Mouse (Mus musculus) limb, embryonic 14.5 days (tissue): ENCODE data around the gene Nhsl1. TPM values are rescaled to one million over a fixed set of nuclear protein-coding genes. Genes with fewer than 3 reads are reported as not detected.

Experiments
- ATAC-seq: fragments of 200-750 bp; cut with Nextera tagmentation; 2 replicates; pipeline ENCODE4 v1.8.0; 2017; ENCODE audit warnings: low read depth, moderate number of reproducible peaks, moderate TSS enrichment; ENCODE audit not compliant: low FRiP score
- DNase-seq: peaks from one replicate; pipeline ENCODE4 v3.0.0-alpha.2; 2015; ENCODE audit warnings: low spot score
- H3K27ac ChIP-seq: fragments of 300-500 bp; sonication (generic); replicated peaks from 2 replicates; pipeline ENCODE4 v1.5.1; 2014; ENCODE audit warnings: low read depth, mild to moderate bottlenecking, low read length, moderate library complexity, mixed read lengths
- H3K27me3 ChIP-seq: fragments of 300-500 bp; sonication (generic); 2 replicates; pipeline ENCODE4 v1.6.1; 2014; ENCODE audit warnings: low read length, mixed read lengths; ENCODE audit not compliant: control insufficient read depth, insufficient read depth
- H3K36me3 ChIP-seq: fragments of 300-500 bp; sonication (generic); 2 replicates; pipeline ENCODE4 v1.6.1; 2014; ENCODE audit warnings: mild to moderate bottlenecking, low read length, moderate library complexity, mixed read lengths; ENCODE audit not compliant: control insufficient read depth, insufficient read depth
- H3K4me1 ChIP-seq: fragments of 300-500 bp; sonication (generic); 2 replicates; pipeline ENCODE4 v1.6.1; 2014; ENCODE audit warnings: antibody characterized with exemption, low read length, mixed read lengths; ENCODE audit not compliant: control insufficient read depth, insufficient read depth
- H3K4me2 ChIP-seq: fragments of 300-500 bp; sonication (generic); replicated peaks from 2 replicates; pipeline ENCODE4 v1.6.1; 2014; ENCODE audit warnings: low read depth, mild to moderate bottlenecking, low read length, moderate library complexity; ENCODE audit not compliant: severe bottlenecking
- H3K4me3 ChIP-seq: fragments of 300-500 bp; sonication (generic); replicated peaks from 2 replicates; pipeline ENCODE4 v1.5.1; 2014; ENCODE audit warnings: low read length
- H3K9ac ChIP-seq: fragments of 300-500 bp; sonication (generic); 2 replicates; pipeline ENCODE4 v1.6.1; 2014; ENCODE audit warnings: mild to moderate bottlenecking, low read depth, low read length, moderate library complexity; ENCODE audit not compliant: severe bottlenecking
- H3K9me3 ChIP-seq: fragments of 300-500 bp; sonication (generic); 2 replicates; pipeline ENCODE4 v1.6.1; 2016; ENCODE audit warnings: low read length; ENCODE audit not compliant: control insufficient read depth
- POLR2A ChIP-seq: fragments of 200-500 bp; IDR thresholded peaks from 2 replicates; pipeline ENCODE4 v1.8.0; 2012; ENCODE audit warnings: inconsistent platforms, mild to moderate bottlenecking, moderate library complexity, borderline replicate concordance; ENCODE audit not compliant: insufficient read depth, insufficient read length; ENCODE audit errors: extremely low read depth
- WGBS: fragments of 180-500 bp; shearing (Covaris S2); extraction: QIAGEN DNeasy Blood & Tissue Kit; methylation state at CpG from one replicate; pipeline ENCODE4 v1.1.7; 2014; 5-methylcytosine and 5-hydroxymethylcytosine counted together
- polyA plus RNA-seq, 2 experiments: library from polyadenylated mRNA; depleted of rRNA in 1 of 2; stranded (reverse) in 1 of 2; unstranded in 1 of 2; fragments of >200 nt; fragmentation: Nextera tagmentation in 1 of 2; extraction: Ambion mirVana in 1 of 2; gene quantifications; 2 replicates each; pipeline versions ENCODE4 v1.2.1 to v1.2.3; 2012 to 2014

Gene Nhsl1
- polyA plus RNA-seq, 2 experiments, result 14.5 to 16.6 TPM

GRCm38 (mm10) chr10:18435454-18435853, 116.7 kb downstream of the Nhsl1 start:
- peak; percentile 60 for DNase-seq
- no peaks in the 10 kb centered on the region for H3K9me3 ChIP-seq
- H3K4me2 ChIP-seq, result 0 out of 2 replicates have a peak overlapping the region, but pooled peaks have one; percentile 3
- H3K4me3 ChIP-seq, result no peak overlapping the region
- TF ChIP-seq POLR2A, result no peak
- WGBS, result 46% methylated on average over 6 of the region's 6 CpGs
- peaks cover 50% of the 10 kb centered on the region for H3K4me1 ChIP-seq
- no peaks in the 10 kb centered on the region for H3K27me3 ChIP-seq
- peak; percentile 23 for ATAC-seq
- H3K9ac ChIP-seq, result no peak overlapping the region
- peak overlapping the region; percentile 82 for H3K27ac ChIP-seq
- no peaks in the 10 kb centered on the region for H3K36me3 ChIP-seq

GRCm38 (mm10) chr10:18435938-18436337, 117.2 kb downstream of the Nhsl1 start:
- Histone ChIP-seq H3K36me3 (no peaks in the 10 kb centered on the region), H3K27ac (peak overlapping the region; percentile 82), H3K4me1 (peaks cover 50% of the 10 kb centered on the region), H3K4me2 (0 out of 2 replicates have a peak overlapping the region, but pooled peaks have one; percentile 3), H3K9ac (no peak overlapping the region), H3K27me3 (no peaks in the 10 kb centered on the region), H3K4me3 (no peak overlapping the region), H3K9me3 (no peaks in the 10 kb centered on the region)
- DNase-seq (peak; percentile 59), ATAC-seq (peak; percentile 61)
- 18% methylated on average over 7 of the region's 7 CpGs for WGBS
- no peak for TF ChIP-seq POLR2A

GRCm38 (mm10) chr10:18437584-18437983, 118.8 kb downstream of the Nhsl1 start:
- no peak overlapping the region for H3K4me2 ChIP-seq
- ATAC-seq, result peak; percentile 64; the same call in 1 of the 2 replicates
- peak; percentile 60 for DNase-seq
- no peaks in the 10 kb centered on the region for H3K9me3 ChIP-seq
- no peak for TF ChIP-seq POLR2A
- H3K27ac ChIP-seq, result peak overlapping the region; percentile 64
- H3K9ac ChIP-seq, result no peak overlapping the region
- no peaks in the 10 kb centered on the region for H3K27me3 ChIP-seq
- H3K4me1 ChIP-seq, result peaks cover 44% of the 10 kb centered on the region
- H3K36me3 ChIP-seq, result no peaks in the 10 kb centered on the region
- 39% methylated on average over 2 of the region's 2 CpGs for WGBS
- no peak overlapping the region for H3K4me3 ChIP-seq

- Histone ChIP-seq H3K27ac (no peak overlapping the region), H3K4me1 (peaks cover 2% of the 10 kb centered on the region; the same call in 1 of the 2 replicates), H3K4me3 (no peak overlapping the region), H3K4me2 (no peak overlapping the region), H3K9me3 (no peaks in the 10 kb centered on the region), H3K27me3 (no peaks in the 10 kb centered on the region), H3K36me3 (no peaks in the 10 kb centered on the region), H3K9ac (no peak overlapping the region)
- WGBS, result 52% methylated on average over 6 of the region's 6 CpGs
- TF ChIP-seq POLR2A, result no peak
- no peak for ATAC-seq
- DNase-seq, result no peak
These were observed 127.0 kb downstream of the Nhsl1 start for GRCm38 (mm10) chr10:18445603-18446358.

GRCm38 (mm10) chr10:18446359-18446820, 127.6 kb downstream of the Nhsl1 start:
- DNase-seq, result no peak
- no peak for TF ChIP-seq POLR2A
- no peaks in the 10 kb centered on the region for H3K27me3 ChIP-seq
- no peak overlapping the region for H3K9ac ChIP-seq
- H3K4me3 ChIP-seq, result no peak overlapping the region
- peaks cover 2% of the 10 kb centered on the region; the same call in 1 of the 2 replicates for H3K4me1 ChIP-seq
- no peak overlapping the region for H3K4me2 ChIP-seq
- no peak overlapping the region for H3K27ac ChIP-seq
- H3K36me3 ChIP-seq, result no peaks in the 10 kb centered on the region
- WGBS, result 36% methylated on average over 5 of the region's 7 CpGs
- H3K9me3 ChIP-seq, result no peaks in the 10 kb centered on the region
- ATAC-seq, result no peak
